Mouse (Mus musculus) forebrain, postnatal 0 days (tissue): Measurements from ENCODE around the gene Gzme. TPM values are rescaled to one million over a fixed set of nuclear protein-coding genes. Genes with fewer than 3 reads are reported as not detected.

Experiments
- ATAC-seq: fragments of 200-750 bp; cut with Nextera tagmentation; 2 replicates; pipeline ENCODE4 v1.8.0; 2017; ENCODE audit warnings: mild to moderate bottlenecking, moderate library complexity
- DNase-seq: peaks from one replicate; pipeline ENCODE4 v3.0.0-alpha.2; 2015
- H3K27ac ChIP-seq: fragments of 300-500 bp; sonication (generic); 2 replicates; pipeline ENCODE4 v1.5.1; 2014; ENCODE audit warnings: low read depth, mild to moderate bottlenecking, antibody characterized with exemption, low read length, moderate library complexity, mixed read lengths
- H3K27me3 ChIP-seq: fragments of 300-500 bp; sonication (generic); 2 replicates; pipeline ENCODE4 v1.6.1; 2014; ENCODE audit warnings: mild to moderate bottlenecking, low read length, mixed read lengths; ENCODE audit not compliant: insufficient read depth
- H3K36me3 ChIP-seq: fragments of 300-500 bp; sonication (generic); 2 replicates; pipeline ENCODE4 v1.6.1; 2014; ENCODE audit warnings: mild to moderate bottlenecking, moderate library complexity; ENCODE audit not compliant: insufficient read depth
- H3K4me1 ChIP-seq: fragments of 300-500 bp; sonication (generic); 2 replicates; pipeline ENCODE4 v1.6.1; 2014; ENCODE audit warnings: antibody characterized with exemption; ENCODE audit not compliant: insufficient read depth
- H3K4me2 ChIP-seq: fragments of 300-500 bp; sonication (generic); 2 replicates; pipeline ENCODE4 v1.6.1; 2014; ENCODE audit warnings: low read depth, mild to moderate bottlenecking, moderate library complexity
- H3K4me3 ChIP-seq: fragments of 300-500 bp; sonication (generic); 2 replicates; pipeline ENCODE4 v1.5.1; 2014; ENCODE audit warnings: low read depth, low read length, mixed read lengths
- H3K9ac ChIP-seq: fragments of 300-500 bp; sonication (generic); 2 replicates; pipeline ENCODE4 v1.6.1; 2014; ENCODE audit warnings: mild to moderate bottlenecking
- H3K9me3 ChIP-seq: fragments of 300-500 bp; sonication (generic); 2 replicates; pipeline ENCODE4 v1.6.1; 2016; ENCODE audit warnings: low read length
- CTCF ChIP-seq: sonication (generic); IDR thresholded peaks from 2 replicates; pipeline ENCODE4 v1.5.1; 2016; ENCODE audit warnings: antibody characterized with exemption, control low read depth, low read depth
- WGBS: fragments of 180-500 bp; shearing (Covaris S2); extraction: QIAGEN DNeasy Blood & Tissue Kit; methylation state at CpG from one replicate; pipeline ENCODE4 v1.1.7; 2014; 5-methylcytosine and 5-hydroxymethylcytosine counted together
- microRNA-seq, 2 experiments: library from miRNA; unstranded; fragments of <30 nt; microRNA quantifications; one replicate each; pipeline ENCODE4; 2016
- polyA plus RNA-seq: library from polyadenylated mRNA; unstranded; fragments of >200 nt; fragmentation: Nextera tagmentation; extraction: Ambion mirVana; gene quantifications from 2 replicates; pipeline ENCODE4 v1.2.1, GENCODE M21; 2015
- total RNA-seq: library from RNA; depleted of rRNA; stranded (reverse); fragments of >200 nt; gene quantifications from 2 replicates; pipeline ENCODE4 v1.2.3, GENCODE M21; 2014; rRNA removed

The Gzme gene
- total and polyA plus RNA-seq, 2 experiments from 2014 or later: not detected

GRCm38 (mm10) chr14:56097597-56097996, 22.8 kb downstream of the Gzme start:
- Histone ChIP-seq H3K36me3 (no peaks in the 10 kb centered on the region), H3K4me2 (no peak overlapping the region), H3K9ac (no peak overlapping the region), H3K9me3 (no peaks in the 10 kb centered on the region), H3K27me3 (no peaks in the 10 kb centered on the region), H3K4me3 (no peak overlapping the region), H3K27ac (no peak overlapping the region), H3K4me1 (no peaks in the 10 kb centered on the region)
- DNase-seq: no peak
- no peak for TF ChIP-seq CTCF
- no peak for ATAC-seq
- WGBS: 85% methylated on average over 1 of the region's 1 CpGs

- Histone ChIP-seq H3K27ac (no peak overlapping the region), H3K9ac (no peak overlapping the region), H3K4me3 (no peak overlapping the region), H3K9me3 (no peaks in the 10 kb centered on the region), H3K27me3 (no peaks in the 10 kb centered on the region), H3K4me1 (no peaks in the 10 kb centered on the region), H3K4me2 (no peak overlapping the region), H3K36me3 (no peaks in the 10 kb centered on the region)
- WGBS: 79% methylated on average over 2 of the region's 2 CpGs
- ATAC-seq (no peak), DNase-seq (no peak)
- no peak for TF ChIP-seq CTCF
Measured at GRCm38 (mm10) chr14:56093353-56093752, 27.1 kb downstream of the Gzme start.

- Histone ChIP-seq H3K27ac (no peak overlapping the region), H3K4me3 (no peak overlapping the region), H3K4me1 (no peaks in the 10 kb centered on the region), H3K4me2 (no peak overlapping the region), H3K27me3 (no peaks in the 10 kb centered on the region), H3K9ac (no peak overlapping the region), H3K36me3 (no peaks in the 10 kb centered on the region), H3K9me3 (no peaks in the 10 kb centered on the region)
- no peak for TF ChIP-seq CTCF
- DNase-seq (no peak), ATAC-seq (no peak)
- 77% methylated on average over 3 of the region's 3 CpGs for WGBS
Measured at GRCm38 (mm10) chr14:56086711-56087110, 33.7 kb downstream of the Gzme start.

GRCm38 (mm10) chr14:56085167-56085566, 35.3 kb downstream of the Gzme start, which contains the start of gene Mcpt8:
Gene Mcpt8, minus strand, starts transcription at chr14:56085273.
- Histone ChIP-seq H3K4me2 (no peak within 1 kb of the TSS), H3K4me1 (no peaks in the 10 kb centered on the region), H3K27me3 (no peaks in the 10 kb centered on the region), H3K9me3 (no peaks in the 10 kb centered on the region), H3K27ac (no peak within 1 kb of the TSS), H3K36me3 (no peaks in the 10 kb centered on the region), H3K9ac (no peak within 1 kb of the TSS), H3K4me3 (no peak within 1 kb of the TSS)
- DNase-seq (no peak), ATAC-seq (no peak)
- WGBS: 96% methylated on average over 2 of the region's 2 CpGs
- no peak for TF ChIP-seq CTCF

GRCm38 (mm10) chr14:56082016-56082415, 38.4 kb downstream of the Gzme start:
- no peak overlapping the region for H3K9ac ChIP-seq
- DNase-seq: no peak
- WGBS: 46% methylated on average over 4 of the region's 4 CpGs

More at GRCm38 (mm10) chr14:56082016-56082415, 38.4 kb downstream of the Gzme start:
- Histone ChIP-seq H3K27me3 (no peaks in the 10 kb centered on the region), H3K36me3 (no peaks in the 10 kb centered on the region), H3K4me1 (no peaks in the 10 kb centered on the region), H3K9me3 (no peaks in the 10 kb centered on the region), H3K4me2 (no peak overlapping the region), H3K27ac (no peak overlapping the region), H3K4me3 (no peak overlapping the region)
- ATAC-seq: no peak
- no peak for TF ChIP-seq CTCF

Small RNAs within 50 kb of the gene (microRNA-seq; reads per million reads assigned to microRNA genes)
- 0 reads per million in 2 experiments for gene Mir6949

Other genes starting within 250 kb of the Gzme start
- 0.29 and 0.46 TPM in 2 replicates for gene Cbln3, start 236.2 kb downstream of the Gzme start, total RNA-seq
- 0.24 and 0.33 TPM in 2 replicates for gene Cbln3, start 236.2 kb downstream of the Gzme start, polyA plus RNA-seq
- gene Khnyn, start 235.7 kb downstream of the Gzme start, total RNA-seq: 13.6 and 20.0 TPM in 2 replicates
- gene Khnyn, start 235.7 kb downstream of the Gzme start, polyA plus RNA-seq: 3.2 and 5.3 TPM in 2 replicates
- gene Sdr39u1, start 220.3 kb downstream of the Gzme start, total RNA-seq: 96.2 and 103 TPM in 2 replicates
- 131 and 132 TPM in 2 replicates for gene Sdr39u1, start 220.3 kb downstream of the Gzme start, polyA plus RNA-seq
- 0.76 and 2.6 TPM in 2 replicates for gene Cma1, start 175.9 kb downstream of the Gzme start, total RNA-seq
- gene Cma1, start 175.9 kb downstream of the Gzme start, polyA plus RNA-seq: 3.7 and 4.4 TPM in 2 replicates
- not detected in 2 replicates for gene Cma2, start 169.6 kb downstream of the Gzme start, total RNA-seq
- gene Cma2, start 169.6 kb downstream of the Gzme start, polyA plus RNA-seq: not detected in 2 replicates
- not detected in 2 replicates for gene Mcpt1, start 102.7 kb downstream of the Gzme start, total RNA-seq
- gene Mcpt1, start 102.7 kb downstream of the Gzme start, polyA plus RNA-seq: not detected in 2 replicates
- not detected in 2 replicates for gene Mcpt9, start 90.1 kb downstream of the Gzme start, total RNA-seq
- gene Mcpt9, start 90.1 kb downstream of the Gzme start, polyA plus RNA-seq: not detected in 2 replicates
- not detected in 2 replicates for gene Mcpt2, start 78.6 kb downstream of the Gzme start, total RNA-seq
- not detected in 2 replicates for gene Mcpt2, start 78.6 kb downstream of the Gzme start, polyA plus RNA-seq
- gene Mcpt4, start 58.3 kb downstream of the Gzme start, total RNA-seq: 0.46 TPM in 1 of 2 replicates, not detected in the other
- 0.36 TPM in 1 of 2 replicates, not detected in the other for gene Mcpt4, start 58.3 kb downstream of the Gzme start, polyA plus RNA-seq
- gene Mcpt8, start 35.4 kb downstream of the Gzme start, total RNA-seq: not detected in 2 replicates
- not detected in 2 replicates for gene Mcpt8, start 35.4 kb downstream of the Gzme start, polyA plus RNA-seq
- 0.92 TPM in 1 of 2 replicates, not detected in the other for gene Ctsg, start 18.1 kb downstream of the Gzme start, total RNA-seq
- gene Ctsg, start 18.1 kb downstream of the Gzme start, polyA plus RNA-seq: 0.41 TPM in 1 of 2 replicates, not detected in the other
- not detected in 2 replicates for gene Gzmd, start 12.0 kb upstream of the Gzme start, total RNA-seq
- gene Gzmd, start 12.0 kb upstream of the Gzme start, polyA plus RNA-seq: not detected in 2 replicates
- not detected in 2 replicates for gene Gzmg, start 39.0 kb upstream of the Gzme start, total RNA-seq
- not detected in 2 replicates for gene Gzmg, start 39.0 kb upstream of the Gzme start, polyA plus RNA-seq
- gene Gzmn, start 54.0 kb upstream of the Gzme start, total RNA-seq: not detected in 2 replicates
- gene Gzmn, start 54.0 kb upstream of the Gzme start, polyA plus RNA-seq: not detected in 2 replicates
- not detected in 2 replicates for gene Gzmf, start 90.8 kb upstream of the Gzme start, total RNA-seq
- not detected in 2 replicates for gene Gzmf, start 90.8 kb upstream of the Gzme start, polyA plus RNA-seq
- not detected in 2 replicates for gene Gzmc, start 114.0 kb upstream of the Gzme start, total RNA-seq
- not detected in 2 replicates for gene Gzmc, start 114.0 kb upstream of the Gzme start, polyA plus RNA-seq
- not detected in 2 replicates for gene Gzmb, start 141.6 kb upstream of the Gzme start, total RNA-seq
- not detected in 2 replicates for gene Gzmb, start 141.6 kb upstream of the Gzme start, polyA plus RNA-seq
- gene Atp12a, start 244.4 kb upstream of the Gzme start, total RNA-seq: 0.08 and 0.86 TPM in 2 replicates
- gene Atp12a, start 244.4 kb upstream of the Gzme start, polyA plus RNA-seq: 0.05 and 0.38 TPM in 2 replicates